Mouse (Mus musculus): Measurements from ENCODE around the gene Fabp1. TPM values are rescaled to one million over a fixed set of nuclear protein-coding genes. Genes with fewer than 3 reads are reported as not detected.

The Fabp1 gene
- total RNA-seq (2021), result not detected

- no peak for DNase-seq
Measured at GRCm38 (mm10) chr6:71199612-71200011, at the start of gene Fabp1. Fabp1 (plus strand) TSS chr6:71199827.

GRCm38 (mm10) chr6:71151098-71151497 lies 48.5 kb upstream of the Fabp1 start:
- DNase-seq, result no peak

- DNase-seq, result no peak
Measured at GRCm38 (mm10) chr6:71153486-71153885, 46.1 kb upstream of the Fabp1 start.

- DNase-seq, result no peak
Measured at GRCm38 (mm10) chr6:71154861-71155260, 44.8 kb upstream of the Fabp1 start.

GRCm38 (mm10) chr6:71156674-71157326 lies 42.8 kb upstream of the Fabp1 start:
- peak; percentile 23 for DNase-seq

- no peak for DNase-seq
Measured at GRCm38 (mm10) chr6:71161290-71161689, 38.3 kb upstream of the Fabp1 start.

GRCm38 (mm10) chr6:71162269-71162668 lies 37.4 kb upstream of the Fabp1 start:
- peak; percentile 15 for DNase-seq

GRCm38 (mm10) chr6:71164394-71164793 lies 35.2 kb upstream of the Fabp1 start:
- no peak for DNase-seq

GRCm38 (mm10) chr6:71166551-71167169 lies 33.0 kb upstream of the Fabp1 start:
- peak; percentile 19 for DNase-seq

- DNase-seq, result no peak
Measured at GRCm38 (mm10) chr6:71172812-71173580, 26.6 kb upstream of the Fabp1 start.

GRCm38 (mm10) chr6:71180596-71180995 lies 19.0 kb upstream of the Fabp1 start:
- no peak for DNase-seq

GRCm38 (mm10) chr6:71184941-71185604 lies 14.6 kb upstream of the Fabp1 start:
- no peak for DNase-seq

- no peak for DNase-seq
Measured at GRCm38 (mm10) chr6:71189578-71189977, 10.0 kb upstream of the Fabp1 start.

GRCm38 (mm10) chr6:71190501-71190900 lies 9.1 kb upstream of the Fabp1 start:
- DNase-seq, result no peak

GRCm38 (mm10) chr6:71193151-71193740 lies 6.4 kb upstream of the Fabp1 start:
- no peak for DNase-seq

GRCm38 (mm10) chr6:71196107-71196506 lies 3.5 kb upstream of the Fabp1 start:
- DNase-seq, result no peak

- no peak for DNase-seq
Measured at GRCm38 (mm10) chr6:71197636-71198535, 1.7 kb upstream of the Fabp1 start.

- DNase-seq, result no peak
Measured at GRCm38 (mm10) chr6:71201925-71202324, 2.3 kb downstream of the Fabp1 start.

GRCm38 (mm10) chr6:71203674-71204073 lies 4.0 kb downstream of the Fabp1 start:
- no peak for DNase-seq

GRCm38 (mm10) chr6:71204166-71204565 lies 4.5 kb downstream of the Fabp1 start:
- no peak for DNase-seq

GRCm38 (mm10) chr6:71208691-71209090 lies 9.1 kb downstream of the Fabp1 start:
- DNase-seq, result no peak

- peak; percentile 34 for DNase-seq
Measured at GRCm38 (mm10) chr6:71211917-71212316, 12.3 kb downstream of the Fabp1 start.
